Mouse (Mus musculus): Measurements from ENCODE around the gene Atad1. TPM values are rescaled to one million over a fixed set of nuclear protein-coding genes. Genes with fewer than 3 reads are reported as not detected.

Gene Atad1
- polyA plus RNA-seq, 1 experiment = 10.7 TPM

DNA sequence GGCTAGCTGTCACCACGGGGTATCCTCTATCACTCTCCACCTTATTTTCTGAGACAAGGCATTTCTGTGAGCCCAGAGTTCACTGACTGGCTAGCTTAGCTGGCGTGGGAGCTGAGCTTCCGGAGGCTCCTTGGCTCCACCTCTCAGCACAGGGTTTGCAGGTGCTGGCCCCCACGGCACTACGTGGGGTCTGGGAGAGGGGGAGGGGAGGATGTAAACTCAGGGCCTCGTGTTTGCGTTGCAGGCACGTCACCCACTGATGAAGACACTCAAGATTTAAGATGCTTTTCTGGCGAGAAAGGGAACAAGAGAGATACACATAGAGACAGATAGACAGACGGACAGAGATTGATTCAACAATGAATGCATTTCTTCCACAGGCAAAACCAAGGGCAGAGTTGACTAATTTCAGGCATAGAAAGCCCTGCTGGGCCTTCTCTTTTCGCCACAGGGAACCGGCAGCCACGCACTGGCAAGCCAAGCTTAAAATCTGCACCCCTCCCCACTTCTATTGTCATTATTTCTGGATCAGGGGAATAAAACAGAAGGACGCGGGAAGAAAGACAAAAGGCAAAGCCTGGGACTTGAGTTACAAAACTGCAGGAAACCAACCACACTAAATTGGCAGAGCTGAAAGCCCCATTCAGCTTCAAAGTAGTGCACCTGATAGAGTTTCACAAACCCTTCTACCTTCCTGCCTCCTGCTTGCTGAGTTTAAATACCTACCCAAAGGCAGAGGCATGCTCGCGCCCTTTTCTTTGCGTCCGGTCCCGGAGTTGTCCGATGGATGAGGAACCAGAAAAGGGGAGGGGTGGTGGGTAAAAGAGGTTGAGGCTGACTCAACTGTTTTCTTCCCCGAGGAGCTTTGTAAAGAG lies 12.9 kb downstream of the Atad1 start:
- Histone ChIP-seq H3K4me3 (replicated peaks; ENCODE audit: control insufficient read depth, low read depth, low read length) (no peak overlapping the region), H3K27ac (ENCODE audit: control insufficient read depth, insufficient read depth, low read depth, low read length, poor library complexity) (no peak overlapping the region; the same call in 1 of the 2 replicates), H3K4me1 (ENCODE audit: control insufficient read depth, insufficient read depth, low read length) (no peaks in the 10 kb centered on the region; the same call in 1 of the 2 replicates)
- TF ChIP-seq CTCF (IDR thresholded peaks at IDR 0.05; ENCODE audit: control insufficient read depth, insufficient read depth, low read length) = no peak
- TF ChIP-seq POLR2A (IDR thresholded peaks at IDR 0.05; ENCODE audit: borderline replicate concordance, control insufficient read depth, low read depth, low read length) = no peak
- WGBS = 33% methylated on average over 22 of the region's 22 CpGs

GRCm38 (mm10) chr19:32723817-32724216 lies 15.8 kb downstream of the Atad1 start:
- Histone ChIP-seq H3K4me1 (ENCODE audit: control insufficient read depth, insufficient read depth, low read length) (no peaks in the 10 kb centered on the region; the same call in 1 of the 2 replicates), H3K4me3 (replicated peaks; ENCODE audit: control insufficient read depth, low read depth, low read length) (no peak overlapping the region), H3K27ac (ENCODE audit: control insufficient read depth, insufficient read depth, low read depth, low read length, poor library complexity) (no peak overlapping the region)
- TF ChIP-seq POLR2A (IDR thresholded peaks at IDR 0.05; ENCODE audit: borderline replicate concordance, control insufficient read depth, low read depth, low read length) (no peak), CTCF (IDR thresholded peaks at IDR 0.05; ENCODE audit: control insufficient read depth, insufficient read depth, low read length) (no peak)
- 58% methylated on average over 7 of the region's 7 CpGs for WGBS

- TF ChIP-seq POLR2A (IDR thresholded peaks at IDR 0.05; ENCODE audit: borderline replicate concordance, control insufficient read depth, low read depth, low read length) (no peak), CTCF (IDR thresholded peaks at IDR 0.05; ENCODE audit: control insufficient read depth, insufficient read depth, low read length) (no peak)
- Histone ChIP-seq H3K27ac (ENCODE audit: control insufficient read depth, insufficient read depth, low read depth, low read length, poor library complexity) (no peak overlapping the region), H3K4me1 (ENCODE audit: control insufficient read depth, insufficient read depth, low read length) (no peaks in the 10 kb centered on the region; the same call in 1 of the 2 replicates), H3K4me3 (replicated peaks; ENCODE audit: control insufficient read depth, low read depth, low read length) (no peak overlapping the region)
- 89% methylated on average over 1 of the region's 1 CpGs for WGBS
Observed at GRCm38 (mm10) chr19:32720319-32720718, 19.3 kb downstream of the Atad1 start.

DNA sequence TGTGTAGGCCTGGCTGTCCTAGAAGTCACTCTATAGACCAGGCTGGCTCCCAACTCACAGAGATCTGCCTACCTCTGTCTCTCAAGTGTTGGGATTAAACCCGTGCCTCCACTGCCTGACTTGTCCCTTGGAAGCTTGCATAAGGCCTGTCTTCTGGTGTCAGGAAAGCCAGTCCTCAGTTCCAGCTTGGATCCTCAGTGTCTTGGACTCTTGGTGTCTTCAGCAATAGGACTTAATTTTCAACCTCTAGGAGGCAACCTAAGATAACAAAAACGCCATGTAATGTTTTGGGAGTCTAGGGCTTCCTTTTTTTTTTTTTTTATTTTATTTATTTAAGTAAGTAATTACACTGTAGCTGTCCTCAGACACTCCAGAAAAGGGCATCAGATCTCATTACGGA lies 22.0 kb downstream of the Atad1 start:
- Histone ChIP-seq H3K4me3 (replicated peaks; ENCODE audit: control insufficient read depth, low read depth, low read length) (no peak overlapping the region), H3K4me1 (ENCODE audit: control insufficient read depth, insufficient read depth, low read length) (no peaks in the 10 kb centered on the region; the same call in 1 of the 2 replicates), H3K27ac (ENCODE audit: control insufficient read depth, insufficient read depth, low read depth, low read length, poor library complexity) (no peak overlapping the region)
- TF ChIP-seq CTCF (IDR thresholded peaks at IDR 0.05; ENCODE audit: control insufficient read depth, insufficient read depth, low read length) (no peak), POLR2A (IDR thresholded peaks at IDR 0.05; ENCODE audit: borderline replicate concordance, control insufficient read depth, low read depth, low read length) (no peak)
- 58% methylated on average over 3 of the region's 3 CpGs for WGBS

GRCm38 (mm10) chr19:32715681-32716080 lies 23.9 kb downstream of the Atad1 start:
- no peak overlapping the region for H3K4me3 ChIP-seq (replicated peaks; ENCODE audit: control insufficient read depth, low read depth, low read length)
- H3K27ac ChIP-seq (ENCODE audit: control insufficient read depth, insufficient read depth, low read depth, low read length, poor library complexity) = no peak overlapping the region
- H3K4me1 ChIP-seq (ENCODE audit: control insufficient read depth, insufficient read depth, low read length) = peaks cover 1% of the 10 kb centered on the region; the same call in 1 of the 2 replicates
- TF ChIP-seq CTCF (IDR thresholded peaks at IDR 0.05; ENCODE audit: control insufficient read depth, insufficient read depth, low read length) = no peak
- no peak for TF ChIP-seq POLR2A (IDR thresholded peaks at IDR 0.05; ENCODE audit: borderline replicate concordance, control insufficient read depth, low read depth, low read length)

DNA sequence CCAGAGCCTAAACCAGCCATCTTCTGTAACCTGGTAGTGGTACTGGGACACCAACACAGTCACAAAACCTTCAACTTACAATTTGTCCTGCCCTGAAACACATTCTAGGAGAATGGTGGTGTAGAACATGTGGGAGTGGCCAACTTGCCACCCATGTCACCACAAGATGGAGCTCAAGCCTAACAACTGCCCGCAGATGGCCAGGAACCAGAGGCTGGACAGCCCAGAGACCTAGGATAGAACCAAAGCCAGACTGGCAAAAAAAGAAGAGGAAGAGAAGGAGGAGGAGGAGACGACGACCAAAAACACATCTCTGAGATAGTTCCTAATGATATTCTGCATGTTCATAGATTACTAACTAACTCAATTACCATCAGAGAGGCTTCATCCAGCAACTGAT lies 24.4 kb downstream of the Atad1 start:
- Histone ChIP-seq H3K4me1 (ENCODE audit: control insufficient read depth, insufficient read depth, low read length) (peaks cover 1% of the 10 kb centered on the region; the same call in 1 of the 2 replicates), H3K4me3 (replicated peaks; ENCODE audit: control insufficient read depth, low read depth, low read length) (no peak overlapping the region), H3K27ac (ENCODE audit: control insufficient read depth, insufficient read depth, low read depth, low read length, poor library complexity) (no peak overlapping the region)
- WGBS = 0% methylated on average over 3 of the region's 3 CpGs
- TF ChIP-seq CTCF (IDR thresholded peaks at IDR 0.05; ENCODE audit: control insufficient read depth, insufficient read depth, low read length) (peak; percentile 93), POLR2A (IDR thresholded peaks at IDR 0.05; ENCODE audit: borderline replicate concordance, control insufficient read depth, low read depth, low read length) (no peak)

- no peak overlapping the region for H3K4me3 ChIP-seq (replicated peaks; ENCODE audit: control insufficient read depth, low read depth, low read length)
- TF ChIP-seq POLR2A (IDR thresholded peaks at IDR 0.05; ENCODE audit: borderline replicate concordance, control insufficient read depth, low read depth, low read length) = no peak
- no peak for TF ChIP-seq CTCF (IDR thresholded peaks at IDR 0.05; ENCODE audit: control insufficient read depth, insufficient read depth, low read length)
- no peak overlapping the region for H3K27ac ChIP-seq (ENCODE audit: control insufficient read depth, insufficient read depth, low read depth, low read length, poor library complexity)
- 83% methylated on average over 3 of the region's 3 CpGs for WGBS
- peaks cover 1% of the 10 kb centered on the region; the same call in 1 of the 2 replicates for H3K4me1 ChIP-seq (ENCODE audit: control insufficient read depth, insufficient read depth, low read length)
Observed at GRCm38 (mm10) chr19:32713471-32713870, 26.1 kb downstream of the Atad1 start.

- peaks cover 1% of the 10 kb centered on the region; the same call in 1 of the 2 replicates for H3K4me1 ChIP-seq (ENCODE audit: control insufficient read depth, insufficient read depth, low read length)
- peak overlapping the region; percentile 92 for H3K27ac ChIP-seq (ENCODE audit: control insufficient read depth, insufficient read depth, low read depth, low read length, poor library complexity)
- peak overlapping the region; percentile 98 for H3K4me3 ChIP-seq (replicated peaks; ENCODE audit: control insufficient read depth, low read depth, low read length)
- TF ChIP-seq POLR2A (IDR thresholded peaks at IDR 0.05; ENCODE audit: borderline replicate concordance, control insufficient read depth, low read depth, low read length) = no peak
- no peak for TF ChIP-seq CTCF (IDR thresholded peaks at IDR 0.05; ENCODE audit: control insufficient read depth, insufficient read depth, low read length)
- under 1% methylated on average over 11 of the region's 11 CpGs for WGBS
Observed at GRCm38 (mm10) chr19:32712588-32713042, 27.0 kb downstream of the Atad1 start.

All from bone marrow, adult 2 months (tissue).